ENCODE assay signal across 26 mouse cellular contexts in the genomic region with DNA sequence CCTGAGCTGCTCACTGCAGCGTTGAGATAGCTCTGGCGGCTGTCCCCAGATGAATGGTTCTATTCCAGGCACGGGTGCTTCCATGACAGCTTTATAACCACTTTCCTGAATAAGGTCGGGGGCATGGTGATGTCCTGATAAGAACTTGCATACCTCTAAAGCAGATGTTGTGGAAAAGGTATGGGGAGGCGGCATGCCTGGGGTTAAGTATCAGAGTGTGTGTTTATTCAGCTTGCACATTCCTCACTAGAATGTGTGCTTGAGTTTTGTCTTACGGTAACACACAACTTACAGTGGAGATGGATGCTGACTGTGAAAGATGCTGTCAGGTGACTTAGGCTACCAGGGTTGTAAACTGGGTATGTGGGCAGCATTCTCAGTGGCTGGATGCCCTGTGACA.
DNase-seq lines count a peak whose midpoint lies in the region; ATAC-seq and TF ChIP-seq lines count a peak whose summit lies in the region.
"Had no signal": no experiment of that assay in that cellular context is flagged by ENCODE, and none has a peak within 500 bp of the region (broad histone marks: within the 10 kb centered on the region; RNA-seq: fewer than 3 reads in every experiment).

No protein-coding gene starts in this region.

- H3K27me3 ChIP-seq in heart, adult 2 months (ENCODE audit: control insufficient read depth, insufficient read depth, low read length), result no peaks in the 10 kb centered on the region
- H3K27me3 ChIP-seq in heart, embryonic 14.5 days (ENCODE audit: control insufficient read depth, insufficient read depth, low read length), result no peaks in the 10 kb centered on the region
- no peaks in the 10 kb centered on the region for H3K27me3 ChIP-seq in limb, embryonic 12.5 days
- no peaks in the 10 kb centered on the region for H3K27me3 ChIP-seq in limb, embryonic 10.5 days (ENCODE audit: low read depth, poor library complexity, severe bottlenecking)
- H3K27me3 ChIP-seq: embryonic facial prominence, embryonic 13.5 days; hindbrain, embryonic 13.5 days; liver, embryonic 12.5 days; midbrain, embryonic 13.5 days; stomach, embryonic 15.5 days had no signal

- no peak overlapping the region for H3K9ac ChIP-seq in heart, adult 2 months (ENCODE audit: low read depth, low read length)
- H3K9ac ChIP-seq in heart, embryonic 14.5 days (ENCODE audit: low read length), result no peak overlapping the region
- H3K9ac ChIP-seq in limb, embryonic 12.5 days (replicated peaks), result no peak overlapping the region
- H3K9ac ChIP-seq: embryonic facial prominence, embryonic 13.5 days; hindbrain, embryonic 13.5 days; liver, embryonic 12.5 days; liver, postnatal 0 days; midbrain, embryonic 13.5 days; stomach, embryonic 15.5 days had no signal

- H3K36me3 ChIP-seq in heart, adult 2 months (ENCODE audit: control insufficient read depth, insufficient read depth, low read length), result peaks cover 2% of the 10 kb centered on the region; the same call in 1 of the 2 replicates
- no peaks in the 10 kb centered on the region for H3K36me3 ChIP-seq in heart, embryonic 14.5 days (ENCODE audit: control insufficient read depth, insufficient read depth, low read length)
- no peaks in the 10 kb centered on the region for H3K36me3 ChIP-seq in limb, embryonic 12.5 days
- H3K36me3 ChIP-seq in limb, embryonic 10.5 days, result no peaks in the 10 kb centered on the region
- H3K36me3 ChIP-seq: embryonic facial prominence, embryonic 13.5 days; hindbrain, embryonic 13.5 days; liver, embryonic 12.5 days; midbrain, embryonic 13.5 days; stomach, embryonic 15.5 days had no signal

- peak overlapping the region; percentile 36; the same call in 1 of the 2 replicates for H3K27ac ChIP-seq in heart, adult 2 months
- peak overlapping the region; percentile 5 to 35; a peak in 1 of 4 replicates for H3K27ac ChIP-seq in heart, embryonic 14.5 days (replicated peaks in 1 of 2; ENCODE audit: control insufficient read depth in 1 of 2, insufficient read depth in 1 of 2, low read depth in 2 of 2, low read length in 2 of 2)
- H3K27ac ChIP-seq in limb, embryonic 12.5 days, result 0 out of 2 replicates have a peak overlapping the region, but pooled peaks have one; percentile 23
- H3K27ac ChIP-seq in limb, embryonic 10.5 days, result no peak overlapping the region
- peak overlapping the region; percentile 36; the same call in 1 of the 2 replicates for H3K27ac ChIP-seq in embryonic fibroblast, embryonic 13.5 days (ENCODE audit: insufficient read depth, low read length)
- H3K27ac ChIP-seq: embryonic facial prominence, embryonic 13.5 days; hindbrain, embryonic 13.5 days; liver, embryonic 12.5 days; midbrain, embryonic 13.5 days; stomach, embryonic 15.5 days had no signal

- H3K4me2 ChIP-seq in heart, embryonic 14.5 days (ENCODE audit: low read length), result no peak overlapping the region
- no peak overlapping the region for H3K4me2 ChIP-seq in limb, embryonic 12.5 days
- H3K4me2 ChIP-seq: embryonic facial prominence, embryonic 13.5 days; hindbrain, embryonic 13.5 days; liver, embryonic 12.5 days; midbrain, embryonic 13.5 days; stomach, embryonic 15.5 days had no signal

- intact Hi-C loops in heart, adult 2 months (cut with DNase I), result no loop called here
- intact Hi-C loops in heart, postnatal 14 days (cut with DNase I), result no loop called here
- intact Hi-C loops in heart, postnatal 36 days (cut with DNase I), result loop anchor here (5.0 kb wide), 1 partner anchor 75 kb away; no protein-coding TSS in a partner anchor
- intact Hi-C loops in left cerebral cortex, postnatal 10 days (cut with DNase I), result no loop called here

- peaks cover 13% of the 10 kb centered on the region for H3K4me1 ChIP-seq in heart, adult 2 months (ENCODE audit: control insufficient read depth, insufficient read depth, low read length)
- peaks cover 38 to 74% of the 10 kb centered on the region in 2 experiments for H3K4me1 ChIP-seq in heart, embryonic 14.5 days (ENCODE audit: control insufficient read depth in 2 of 2, insufficient read depth in 2 of 2, low read length in 2 of 2)
- peaks cover 66% of the 10 kb centered on the region for H3K4me1 ChIP-seq in limb, embryonic 12.5 days (replicated peaks)
- peaks cover 62% of the 10 kb centered on the region for H3K4me1 ChIP-seq in limb, embryonic 10.5 days
- H3K4me1 ChIP-seq in embryonic fibroblast, embryonic 13.5 days (ENCODE audit: control insufficient read depth, insufficient read depth, low read length), result peaks cover 21% of the 10 kb centered on the region
- H3K4me1 ChIP-seq: liver, embryonic 12.5 days; megakaryocyte, embryonic 14.5 days had no signal

- TF ChIP-seq EP300 in heart, adult 2 months (IDR thresholded peaks at IDR 0.05; ENCODE audit: insufficient read depth, low read depth, low read length), result no peak

- 30% methylated on average over 6 of the region's 6 CpGs for WGBS in heart, adult 2 months
- 15% methylated on average over 6 of the region's 6 CpGs for WGBS in heart, embryonic 14.5 days
- WGBS in limb, embryonic 12.5 days, result 19% methylated on average over 6 of the region's 6 CpGs
- WGBS in limb, embryonic 10.5 days, result 14% methylated on average over 6 of the region's 6 CpGs

- no peak for ATAC-seq in heart, embryonic 14.5 days (ENCODE audit: insufficient number of reproducible peaks, insufficient read depth, low FRiP score, low read depth)
- ATAC-seq in limb, embryonic 12.5 days (ENCODE audit: insufficient number of reproducible peaks, insufficient read depth, low FRiP score, low TSS enrichment, low read depth), result no peak
- ATAC-seq: CD4-positive, CD25-positive, alpha-beta regulatory T cell, adult 4 months; forebrain, embryonic 16.5 days; intestine, embryonic 16.5 days; liver, embryonic 12.5 days; liver, postnatal 0 days; midbrain, embryonic 13.5 days had no signal

- H3K4me3 ChIP-seq in heart, adult 2 months, result no peak overlapping the region
- H3K4me3 ChIP-seq in heart, embryonic 14.5 days (ENCODE audit: control insufficient read depth in 1 of 2, insufficient read depth in 1 of 2, low read depth in 1 of 2, low read length in 2 of 2), result no peak overlapping the region
- no peak overlapping the region for H3K4me3 ChIP-seq in limb, embryonic 12.5 days (replicated peaks)
- no peak overlapping the region for H3K4me3 ChIP-seq in limb, embryonic 10.5 days
- H3K4me3 ChIP-seq in embryonic fibroblast, embryonic 13.5 days (ENCODE audit: insufficient read depth, low read length), result no peak overlapping the region; the same call in 1 of the 2 replicates
- H3K4me3 ChIP-seq: embryonic facial prominence, embryonic 13.5 days; erythroblast, embryonic 14.5 days; hindbrain, embryonic 13.5 days; liver, embryonic 12.5 days; megakaryocyte, embryonic 14.5 days; midbrain, embryonic 13.5 days; stomach, embryonic 15.5 days had no signal

- TF ChIP-seq POLR2A in heart, adult 2 months (IDR thresholded peaks at IDR 0.05; ENCODE audit: insufficient read depth, low read depth, low read length), result no peak
- TF ChIP-seq POLR2A in embryonic fibroblast, embryonic 13.5 days (IDR thresholded peaks at IDR 0.05; ENCODE audit: low read depth, low read length), result no peak

- no peak for TF ChIP-seq CTCF in heart, adult 2 months (IDR thresholded peaks at IDR 0.05)
- no peak for TF ChIP-seq CTCF in embryonic fibroblast, embryonic 13.5 days (IDR thresholded peaks at IDR 0.05; ENCODE audit: borderline replicate concordance, insufficient read depth, low read length)

- no peaks in the 10 kb centered on the region for H3K9me3 ChIP-seq in heart, embryonic 14.5 days (ENCODE audit: control insufficient read depth, low read length)
- no peaks in the 10 kb centered on the region for H3K9me3 ChIP-seq in limb, embryonic 12.5 days
- no peaks in the 10 kb centered on the region for H3K9me3 ChIP-seq in limb, embryonic 10.5 days (replicated peaks)
- H3K9me3 ChIP-seq: embryonic facial prominence, embryonic 13.5 days; hindbrain, embryonic 13.5 days; liver, embryonic 12.5 days; megakaryocyte, embryonic 14.5 days; midbrain, embryonic 13.5 days; stomach, embryonic 15.5 days had no signal

- no peak for DNase-seq in heart, adult 2 months
- DNase-seq in heart, postnatal 14 days, result no peak
- no peak for DNase-seq in heart, postnatal 36 days
- DNase-seq in limb, embryonic 10.5 days (ENCODE audit: low spot score), result no peak
- DNase-seq in left cerebral cortex, postnatal 10 days (ENCODE audit: extremely low spot score in 1 of 2, low spot score in 2 of 2), result no peak
- DNase-seq: adrenal gland, postnatal 14 days; cerebellum, adult 11 months; cerebellum, adult 9-10 months; cerebellum, postnatal 36 days; gastrocnemius, postnatal 10 days; kidney, postnatal 10 days; liver, postnatal 0 days; right cerebral cortex, postnatal 25 days had no signal

- peaks cover 8% of the 10 kb centered on the region; the same call in 1 of the 2 replicates for H3K79me2 ChIP-seq in heart, adult 2 months (replicated peaks; ENCODE audit: control insufficient read depth, insufficient read depth, low read length)
